Mouse (Mus musculus) ES-Bruce4 (cell line): ENCODE measurements around the gene Mif. TPM values are rescaled to one million over a fixed set of nuclear protein-coding genes. Genes with fewer than 3 reads are reported as not detected.

Source experiments
- H3K27ac ChIP-seq: 2 replicates; pipeline ENCODE4 v1.5.1; 2012; ENCODE audit warnings: low read length, inconsistent platforms; ENCODE audit not compliant: insufficient read depth
- H3K27me3 ChIP-seq: 2 replicates; pipeline ENCODE4 v1.6.1; 2012; ENCODE audit warnings: mild to moderate bottlenecking, low read length, inconsistent platforms; ENCODE audit not compliant: control insufficient read depth, poor library complexity, insufficient read depth, severe bottlenecking
- H3K36me3 ChIP-seq: 2 replicates; pipeline ENCODE4 v1.6.1; 2012; ENCODE audit warnings: inconsistent platforms, mild to moderate bottlenecking, low read length, moderate library complexity; ENCODE audit not compliant: control insufficient read depth, poor library complexity, insufficient read depth, severe bottlenecking
- H3K4me1 ChIP-seq: one replicate; pipeline ENCODE4 v1.8.1; 2011; ENCODE audit warnings: low read length; ENCODE audit not compliant: control insufficient read depth, insufficient read depth
- H3K4me3 ChIP-seq: 2 replicates; pipeline ENCODE4 v1.5.1; 2011; ENCODE audit warnings: low read depth, mild to moderate bottlenecking, low read length
- H3K9ac ChIP-seq: 2 replicates; pipeline ENCODE4 v1.6.1; 2012; ENCODE audit warnings: low read depth, mild to moderate bottlenecking, inconsistent platforms; ENCODE audit not compliant: poor library complexity, severe bottlenecking
- H3K9me3 ChIP-seq: replicated peaks from 2 replicates; pipeline ENCODE4 v1.6.1; 2012; ENCODE audit warnings: mild to moderate bottlenecking, low read length, inconsistent platforms; ENCODE audit not compliant: control insufficient read depth, poor library complexity, insufficient read depth, severe bottlenecking
- CTCF ChIP-seq: IDR thresholded peaks from one replicate; pipeline ENCODE4 v1.8.1; 2011; ENCODE audit warnings: low read depth, low read length
- EP300 ChIP-seq: IDR thresholded peaks from 2 replicates; pipeline ENCODE4 v1.6.1; 2011; ENCODE audit warnings: low read depth, low read length; ENCODE audit not compliant: insufficient read depth
- POLR2A ChIP-seq: IDR thresholded peaks from one replicate; pipeline ENCODE4 v1.8.1; 2011; ENCODE audit warnings: low read length; ENCODE audit not compliant: insufficient read depth
- polyA plus RNA-seq: library from polyadenylated mRNA; stranded (reverse); fragments of >200 nt; gene quantifications from 2 replicates; pipeline ENCODE4 v1.2.4, GENCODE M21; 2011; ENCODE audit warnings: low read depth; ENCODE audit not compliant: missing spikeins, insufficient read depth, insufficient read length

Mif gene
- polyA plus RNA-seq, 1 experiment: 1,651 TPM

DNA sequence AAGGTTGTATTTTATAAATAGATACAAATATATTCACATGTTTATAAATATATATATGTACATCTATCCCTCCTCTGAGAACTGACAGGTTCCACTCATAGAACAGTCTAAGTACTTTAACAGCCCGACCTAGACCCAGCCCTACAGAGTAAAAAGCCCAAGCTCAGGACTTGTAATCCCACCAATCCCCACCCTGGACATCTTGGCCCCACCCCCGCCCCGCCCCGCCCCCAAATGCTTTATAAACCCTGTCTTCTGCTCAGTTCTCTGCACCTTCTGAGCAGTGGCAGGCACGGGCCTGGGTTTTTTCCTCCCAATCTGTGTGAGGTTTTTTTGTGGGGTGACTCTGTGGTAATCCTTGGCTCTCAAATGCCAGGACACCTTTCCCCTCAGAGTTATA, 5.9 kb downstream of the Mif start:
- no peak for TF ChIP-seq POLR2A
- TF ChIP-seq CTCF: no peak
- no peak for TF ChIP-seq EP300
- Histone ChIP-seq H3K4me1 (peaks cover 12% of the 10 kb centered on the region), H3K27ac (no peak overlapping the region), H3K36me3 (peaks cover 24% of the 10 kb centered on the region), H3K9ac (no peak overlapping the region), H3K27me3 (no peaks in the 10 kb centered on the region), H3K4me3 (no peak overlapping the region), H3K9me3 (no peaks in the 10 kb centered on the region)

DNA sequence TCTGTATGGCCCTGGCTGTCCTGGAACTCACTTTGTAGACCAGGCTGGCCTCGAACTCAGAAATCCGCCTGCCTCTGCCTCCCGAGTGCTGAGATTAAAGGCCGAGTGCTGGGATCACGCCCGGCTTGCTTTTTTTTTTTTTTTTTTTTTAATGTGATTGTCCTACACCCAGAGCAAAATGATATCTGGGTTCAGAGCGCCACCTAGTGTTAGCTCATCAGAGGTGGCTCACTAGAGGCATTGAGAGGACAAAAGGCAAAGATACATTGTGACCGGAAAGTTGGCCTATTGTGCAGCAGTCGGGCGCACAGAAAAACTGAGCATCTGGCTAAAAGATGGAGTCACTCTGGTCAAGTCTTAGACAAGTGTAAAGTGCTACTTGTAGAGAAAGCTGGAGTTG, 6.6 kb downstream of the Mif start:
- H3K27me3 ChIP-seq: no peaks in the 10 kb centered on the region
- peak overlapping the region; percentile 8; the same call in 1 of the 2 replicates for H3K27ac ChIP-seq
- H3K9me3 ChIP-seq: no peaks in the 10 kb centered on the region
- no peak overlapping the region for H3K9ac ChIP-seq
- TF ChIP-seq CTCF (peak; percentile 41), POLR2A (no peak)
- H3K4me1 ChIP-seq: peaks cover 13% of the 10 kb centered on the region
- H3K36me3 ChIP-seq: peaks cover 17% of the 10 kb centered on the region
- no peak overlapping the region for H3K4me3 ChIP-seq

DNA sequence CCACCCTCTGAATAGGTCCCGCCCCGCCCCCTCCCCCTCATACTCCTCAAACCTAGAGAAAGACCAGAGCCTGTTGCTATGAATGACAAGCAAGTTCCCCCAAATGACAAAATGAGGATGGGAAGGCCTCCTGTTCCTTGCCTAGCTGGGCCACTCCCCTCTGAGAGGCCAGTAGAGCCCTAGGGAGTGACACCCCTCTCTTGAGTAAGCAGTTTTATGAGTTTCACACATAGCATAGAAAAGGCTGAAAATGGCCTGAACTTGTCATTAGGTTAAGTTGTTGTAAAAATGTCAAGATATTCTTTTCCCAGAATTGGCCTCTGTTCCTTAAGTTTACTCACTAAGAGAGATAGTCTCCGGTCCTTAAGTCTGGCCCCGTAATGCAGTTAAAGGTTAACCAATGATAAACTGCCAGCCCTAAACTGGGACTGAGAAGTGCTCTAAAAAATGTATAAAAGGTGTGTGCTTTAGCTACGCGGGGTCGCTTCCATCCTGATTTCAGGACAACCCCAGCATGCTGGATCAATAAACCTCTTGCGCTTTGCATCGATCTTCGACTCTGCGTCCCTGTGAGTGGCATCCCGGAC, 7.4 kb downstream of the Mif start:
- Histone ChIP-seq H3K9me3 (no peaks in the 10 kb centered on the region), H3K36me3 (peaks cover 9% of the 10 kb centered on the region), H3K9ac (no peak overlapping the region), H3K4me1 (peaks cover 11% of the 10 kb centered on the region), H3K4me3 (no peak overlapping the region), H3K27me3 (no peaks in the 10 kb centered on the region), H3K27ac (no peak overlapping the region)
- TF ChIP-seq POLR2A (no peak), EP300 (no peak), CTCF (no peak)

DNA sequence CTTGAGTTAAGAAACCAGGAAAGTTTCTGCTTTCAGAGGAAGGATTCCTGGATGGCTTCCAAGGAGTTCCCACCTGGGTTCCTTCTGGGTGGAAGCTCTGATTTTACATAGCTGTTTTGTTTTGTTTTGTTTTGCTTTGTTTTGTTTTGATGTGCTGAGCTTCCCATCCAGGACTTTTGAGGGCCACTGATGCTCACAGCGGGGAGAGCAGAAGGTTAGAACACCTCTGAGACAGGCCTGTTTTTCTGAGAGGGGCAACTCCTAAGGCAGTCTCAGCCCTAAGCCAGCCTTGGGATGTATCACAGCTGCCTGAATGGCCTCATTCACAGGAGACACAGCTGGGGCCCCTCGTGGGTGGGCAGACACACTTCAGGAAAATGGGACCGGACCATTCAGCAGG, 8.4 kb downstream of the Mif start:
- H3K9ac ChIP-seq: no peak overlapping the region
- H3K36me3 ChIP-seq: 0 out of 2 replicates have a peak, but pooled peaks cover under 1% of the 10 kb centered on the region
- no peak overlapping the region for H3K4me3 ChIP-seq
- H3K27ac ChIP-seq: 0 out of 2 replicates have a peak overlapping the region, but pooled peaks have one; percentile 13
- no peaks in the 10 kb centered on the region for H3K9me3 ChIP-seq
- peaks cover 7% of the 10 kb centered on the region for H3K4me1 ChIP-seq
- H3K27me3 ChIP-seq: no peaks in the 10 kb centered on the region
- no peak for TF ChIP-seq CTCF
- TF ChIP-seq EP300: peak; percentile 55; the same call in 1 of the 2 replicates

DNA sequence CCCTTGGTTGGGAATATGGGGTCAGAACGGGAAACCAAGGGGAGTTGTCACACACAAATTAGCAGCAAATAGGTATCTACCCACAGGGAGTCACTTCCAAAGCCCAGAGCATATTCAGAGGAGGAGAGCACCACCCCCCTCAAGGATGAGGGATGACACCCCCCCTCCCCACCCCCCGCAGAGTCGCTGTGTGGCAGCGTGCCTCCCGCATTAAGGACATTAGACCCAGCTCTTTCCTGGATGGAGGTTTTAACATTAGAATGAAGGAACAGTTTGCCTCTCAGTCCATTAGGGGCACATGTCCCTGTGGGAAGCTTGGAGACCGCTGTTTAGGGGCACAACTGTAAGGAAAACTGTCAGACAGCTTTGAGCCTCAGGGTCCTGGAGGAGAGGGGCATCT, 9.0 kb downstream of the Mif start:
- Histone ChIP-seq H3K4me1 (peaks cover 7% of the 10 kb centered on the region), H3K36me3 (no peaks in the 10 kb centered on the region), H3K9me3 (no peaks in the 10 kb centered on the region), H3K9ac (no peak overlapping the region), H3K4me3 (no peak overlapping the region), H3K27ac (peak overlapping the region; percentile 21; the same call in 1 of the 2 replicates), H3K27me3 (no peaks in the 10 kb centered on the region)
- TF ChIP-seq POLR2A (no peak), CTCF (no peak), EP300 (peak; percentile 71)

DNA sequence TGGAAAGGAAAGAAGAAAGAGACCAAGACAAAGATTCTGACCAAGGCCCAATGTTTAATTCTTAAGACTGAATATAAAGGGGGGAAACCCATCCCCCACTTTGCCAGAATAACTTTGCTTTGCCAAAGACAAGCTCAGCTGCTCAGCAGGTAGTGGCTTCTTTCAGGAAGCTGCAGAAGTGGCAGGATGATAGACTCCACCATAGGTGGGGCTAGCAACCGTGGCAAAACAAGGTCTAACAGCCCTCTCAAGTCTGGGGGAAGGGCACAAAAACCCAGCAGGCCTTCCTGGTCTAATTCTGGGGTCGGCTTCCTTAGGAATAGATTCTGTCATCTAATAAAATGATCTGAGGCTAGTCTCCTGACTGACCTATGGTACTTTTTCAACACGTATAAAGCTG, 11.7 kb downstream of the Mif start:
- H3K27ac ChIP-seq: peak overlapping the region; percentile 30
- no peak for TF ChIP-seq CTCF
- TF ChIP-seq EP300: no peak
- no peak for TF ChIP-seq POLR2A

More for the DNA sequence above, 11.7 kb downstream of the Mif start:
- no peak overlapping the region for H3K9ac ChIP-seq
- no peak overlapping the region for H3K4me3 ChIP-seq
- no peaks in the 10 kb centered on the region for H3K36me3 ChIP-seq
- no peaks in the 10 kb centered on the region for H3K9me3 ChIP-seq
- H3K27me3 ChIP-seq: no peaks in the 10 kb centered on the region
- H3K4me1 ChIP-seq: peaks cover 7% of the 10 kb centered on the region
